Mouse (Mus musculus) bone marrow macrophage, adult 2 months (primary cell): ENCODE data around the gene Txn2. TPM values are rescaled to one million over a fixed set of nuclear protein-coding genes. Genes with fewer than 3 reads are reported as not detected.
A peak's percentile ranks its signal among the peaks of the same experiment; 100 is the strongest.

Source experiments
- H3K27ac ChIP-seq: 2 replicates; pipeline ENCODE4 v1.5.1; 2012; ENCODE audit warnings: low read depth, low read length; ENCODE audit not compliant: insufficient read depth
- H3K4me1 ChIP-seq: 2 replicates; pipeline ENCODE4 v1.6.1; 2012; ENCODE audit warnings: low read length; ENCODE audit not compliant: control insufficient read depth, insufficient read depth
- H3K4me3 ChIP-seq: 2 replicates; pipeline ENCODE4 v1.5.1; 2012; ENCODE audit warnings: mild to moderate bottlenecking, low read length, moderate library complexity; ENCODE audit not compliant: insufficient read depth
- CTCF ChIP-seq: IDR thresholded peaks from 2 replicates; pipeline ENCODE4 v1.5.1; 2012; ENCODE audit warnings: low read depth, mild to moderate bottlenecking, low read length, moderate library complexity
- POLR2A ChIP-seq: IDR thresholded peaks from 2 replicates; pipeline ENCODE4 v1.6.1; 2012; ENCODE audit warnings: mild to moderate bottlenecking, low read depth, low read length, borderline replicate concordance
- polyA plus RNA-seq: library from polyadenylated mRNA; stranded (reverse); fragments of >200 nt; gene quantifications from 2 replicates; pipeline ENCODE4 v1.2.4, GENCODE M21; 2012; ENCODE audit not compliant: missing spikeins, insufficient read depth, insufficient read length

Gene Txn2
- polyA plus RNA-seq, 1 experiment: 141 TPM

DNA sequence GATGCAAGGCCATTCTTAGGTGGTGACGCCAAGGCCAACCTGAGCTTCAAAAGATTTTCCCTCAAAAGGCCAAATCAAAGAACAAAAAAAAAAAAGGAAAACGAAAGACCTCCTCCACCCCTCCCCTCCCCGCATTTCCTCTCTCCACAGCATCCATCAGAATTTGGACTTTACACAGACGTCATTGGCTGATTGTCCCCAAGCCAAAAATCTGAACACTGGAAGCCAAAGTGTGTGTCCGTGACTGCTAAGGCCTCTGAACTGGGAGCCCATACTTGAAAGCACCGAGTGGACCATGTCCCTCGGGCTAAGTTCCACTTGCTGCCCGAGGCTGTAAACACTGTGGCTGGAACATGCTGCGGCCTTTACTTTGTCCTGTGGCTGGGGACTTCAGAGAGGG lies 6.1 kb downstream of the Txn2 start:
- no peak overlapping the region for H3K4me3 ChIP-seq
- peaks cover 24% of the 10 kb centered on the region for H3K4me1 ChIP-seq
- H3K27ac ChIP-seq: no peak overlapping the region
- TF ChIP-seq CTCF (no peak), POLR2A (no peak)

DNA sequence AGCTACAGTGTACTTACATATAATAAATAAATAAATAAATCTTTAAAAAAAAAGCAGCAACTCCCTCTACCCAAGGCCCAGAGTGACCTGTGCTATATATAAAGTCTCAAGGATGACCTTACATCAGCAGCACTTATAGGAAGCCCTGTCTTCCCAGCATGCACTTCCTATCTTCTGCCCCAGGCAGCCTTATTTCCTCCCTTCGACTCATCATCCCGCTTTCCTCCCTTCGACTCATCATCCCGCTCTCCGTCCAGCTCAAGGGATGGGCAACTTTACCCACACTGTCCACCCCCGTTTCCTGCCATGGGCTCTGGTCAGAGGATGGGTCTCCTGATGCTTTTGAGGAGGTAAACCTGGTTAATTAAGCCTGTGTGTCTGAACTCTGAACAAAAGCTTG lies 7.2 kb downstream of the Txn2 start:
- no peak overlapping the region for H3K4me3 ChIP-seq
- H3K4me1 ChIP-seq: peaks cover 21% of the 10 kb centered on the region
- TF ChIP-seq CTCF: no peak
- TF ChIP-seq POLR2A: no peak
- H3K27ac ChIP-seq: no peak overlapping the region

DNA sequence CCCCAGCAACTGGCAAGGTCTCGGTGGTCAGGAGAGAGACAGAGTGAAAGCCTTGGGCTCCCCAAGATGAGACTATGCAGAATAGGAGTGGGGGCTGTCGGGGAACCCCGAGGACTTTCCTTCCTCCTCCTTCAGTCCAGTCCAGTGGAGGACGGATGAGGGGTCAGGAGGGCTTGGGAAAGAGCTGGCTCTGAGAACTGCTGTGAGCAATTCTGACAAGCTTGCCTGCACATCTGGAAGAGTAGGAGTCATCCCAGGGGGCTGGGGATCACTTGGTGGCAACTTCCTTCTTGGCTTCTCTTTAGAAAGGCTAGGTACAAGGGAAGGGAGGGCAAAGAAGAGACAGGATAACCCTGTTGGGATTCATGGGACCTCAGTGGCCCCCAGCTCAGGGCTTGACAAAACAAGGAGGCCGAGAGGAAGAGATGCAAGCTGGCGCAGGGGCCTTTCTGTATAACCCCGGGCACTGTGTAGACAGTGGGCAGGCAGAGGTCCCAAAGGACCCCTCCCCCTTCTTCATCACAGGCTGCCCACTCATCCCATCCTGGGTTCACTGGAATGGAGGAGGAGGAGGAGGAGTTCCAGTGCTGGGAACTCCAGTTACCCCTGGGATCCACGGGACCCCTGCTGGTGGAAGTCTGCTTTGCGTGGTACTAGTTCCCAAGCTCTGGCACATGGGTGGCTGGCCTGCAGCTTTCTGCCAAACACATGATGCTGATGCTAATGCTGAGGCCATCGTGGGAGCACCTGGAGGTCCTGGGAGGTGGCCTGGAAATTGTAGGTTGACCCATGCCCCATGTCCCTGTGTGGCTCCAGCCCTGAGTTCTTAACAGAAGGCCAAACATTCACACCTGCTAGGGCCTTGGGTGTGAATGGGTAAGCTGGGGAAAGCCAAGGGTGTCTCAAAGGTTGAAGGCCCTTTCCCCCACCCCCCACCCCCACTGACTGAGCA lies 8.0 kb downstream of the Txn2 start:
- TF ChIP-seq POLR2A (no peak), CTCF (no peak; the same call in 1 of the 2 replicates)
- no peak overlapping the region for H3K4me3 ChIP-seq
- H3K27ac ChIP-seq: no peak overlapping the region
- H3K4me1 ChIP-seq: peaks cover 21% of the 10 kb centered on the region

DNA sequence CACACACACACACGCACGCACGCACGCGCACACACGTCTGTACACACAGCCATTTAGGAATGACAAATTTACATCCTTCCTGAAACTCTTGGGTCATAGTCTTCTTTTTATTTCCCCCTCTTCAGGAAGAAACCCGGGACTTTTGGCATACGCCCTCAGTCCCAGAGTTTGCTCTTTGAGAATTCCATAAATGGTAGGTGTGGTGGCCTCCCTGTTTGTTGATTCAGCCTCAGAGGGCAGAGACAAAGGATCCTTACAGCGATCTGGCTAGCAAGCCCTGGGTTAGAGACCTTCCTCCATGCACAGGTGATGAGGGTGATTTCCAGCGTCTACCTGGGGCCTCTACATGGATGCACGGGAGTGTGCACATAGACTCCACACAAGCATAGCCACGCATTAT lies 9.4 kb downstream of the Txn2 start:
- no peak overlapping the region for H3K27ac ChIP-seq
- H3K4me3 ChIP-seq: no peak overlapping the region
- peaks cover 21% of the 10 kb centered on the region for H3K4me1 ChIP-seq
- TF ChIP-seq CTCF (no peak), POLR2A (no peak)

DNA sequence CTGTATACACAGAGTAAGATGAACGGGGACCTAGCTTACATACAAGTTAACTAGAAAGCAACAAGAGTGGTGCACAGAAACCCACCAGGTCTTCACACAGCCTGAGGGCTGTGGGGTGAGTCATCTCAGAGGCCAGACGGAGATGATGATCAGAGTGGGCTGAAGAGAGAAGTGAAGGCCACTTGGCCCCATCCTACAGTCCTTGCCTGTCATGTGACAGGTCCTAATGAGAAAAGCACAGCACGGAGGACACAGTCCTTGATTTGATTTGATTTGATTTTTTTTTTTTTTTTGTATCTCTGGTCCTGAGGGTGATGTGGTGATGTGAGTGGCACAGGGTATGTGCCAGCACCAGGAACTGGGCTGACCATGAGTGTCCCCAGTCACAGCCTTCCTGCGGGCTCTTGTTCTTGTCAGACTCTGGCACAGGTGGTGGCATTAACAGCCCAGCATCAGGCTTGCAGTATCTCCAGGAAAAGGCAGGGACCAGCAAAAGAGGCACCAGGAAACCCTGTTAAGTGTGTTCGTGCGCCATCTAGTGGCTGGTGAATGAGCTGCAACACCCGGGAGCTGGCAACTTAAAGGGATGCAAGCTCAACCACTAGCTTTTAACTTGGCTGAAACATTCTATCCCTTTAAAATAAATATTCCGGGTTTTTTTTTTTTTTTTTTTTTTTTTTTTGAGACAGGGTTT lies 11.8 kb downstream of the Txn2 start:
- Histone ChIP-seq H3K4me3 (no peak overlapping the region), H3K4me1 (peaks cover 18% of the 10 kb centered on the region), H3K27ac (no peak overlapping the region)
- TF ChIP-seq CTCF (peak; percentile 92), POLR2A (no peak)

DNA sequence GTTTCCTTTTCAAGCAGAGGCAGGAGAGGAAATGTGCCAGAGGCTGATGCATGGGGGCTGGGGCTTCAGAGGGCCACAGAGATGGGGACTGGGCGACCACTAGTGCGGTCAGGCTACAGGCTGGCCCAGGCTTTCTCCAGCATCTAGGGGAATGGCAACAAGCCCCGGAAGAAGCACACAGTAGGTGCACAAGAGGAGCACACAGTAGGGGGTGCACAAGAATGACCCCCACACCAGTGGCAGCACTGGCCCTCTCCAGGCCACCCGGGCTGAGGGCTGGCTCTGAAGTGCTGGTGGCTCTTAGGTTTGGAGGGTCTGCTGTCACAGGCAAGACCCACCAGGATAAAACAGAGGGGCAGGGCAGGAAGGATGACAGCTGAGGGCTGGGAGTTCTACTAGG lies 13.5 kb downstream of the Txn2 start:
- H3K27ac ChIP-seq: no peak overlapping the region
- H3K4me3 ChIP-seq: no peak overlapping the region
- H3K4me1 ChIP-seq: peaks cover 10% of the 10 kb centered on the region
- TF ChIP-seq POLR2A (no peak), CTCF (no peak)

DNA sequence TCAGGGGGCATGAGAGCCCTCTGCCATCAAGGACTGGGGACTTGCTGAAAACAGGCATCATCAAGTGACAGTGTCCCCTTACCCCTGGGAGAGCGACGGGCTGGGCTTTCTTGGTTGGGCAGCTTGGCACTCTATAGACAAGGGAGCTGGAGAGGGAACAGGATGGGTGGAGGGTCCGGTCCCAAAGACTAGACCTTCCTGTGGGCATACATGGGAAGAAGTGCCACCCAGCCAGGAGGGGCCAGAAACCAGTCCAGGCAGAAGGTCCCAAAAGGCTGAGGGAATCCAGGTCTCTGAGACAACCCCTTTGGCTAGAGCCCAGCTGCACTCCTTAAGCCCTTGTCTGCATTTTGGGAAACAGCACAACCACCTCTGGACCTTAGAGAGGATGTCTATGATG lies 14.3 kb downstream of the Txn2 start:
- Histone ChIP-seq H3K27ac (no peak overlapping the region), H3K4me1 (0 out of 2 replicates have a peak, but pooled peaks cover 4% of the 10 kb centered on the region), H3K4me3 (no peak overlapping the region)
- TF ChIP-seq POLR2A (no peak), CTCF (no peak)

DNA sequence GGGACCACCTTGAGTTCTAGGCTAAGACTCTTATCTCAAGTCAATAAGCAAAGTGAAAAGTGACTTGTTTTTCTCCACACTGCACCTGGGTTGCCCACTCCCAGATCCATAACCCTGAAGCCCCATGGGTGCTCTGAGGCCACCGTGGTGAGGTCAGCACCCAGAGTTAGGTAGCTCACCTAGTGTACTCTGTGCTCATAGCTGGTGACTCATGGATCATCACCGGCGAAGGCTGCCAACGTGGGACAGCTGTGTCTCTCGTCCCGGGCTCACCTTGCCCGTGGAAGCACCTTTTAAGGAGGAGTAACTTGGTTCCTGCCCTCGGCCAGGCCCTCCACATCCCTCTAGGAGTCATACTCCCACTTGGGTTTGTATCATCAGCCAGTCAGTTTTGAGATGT lies 15.8 kb downstream of the Txn2 start:
- Histone ChIP-seq H3K27ac (no peak overlapping the region), H3K4me1 (0 out of 2 replicates have a peak, but pooled peaks cover 3% of the 10 kb centered on the region), H3K4me3 (no peak overlapping the region)
- TF ChIP-seq POLR2A (no peak), CTCF (no peak)

DNA sequence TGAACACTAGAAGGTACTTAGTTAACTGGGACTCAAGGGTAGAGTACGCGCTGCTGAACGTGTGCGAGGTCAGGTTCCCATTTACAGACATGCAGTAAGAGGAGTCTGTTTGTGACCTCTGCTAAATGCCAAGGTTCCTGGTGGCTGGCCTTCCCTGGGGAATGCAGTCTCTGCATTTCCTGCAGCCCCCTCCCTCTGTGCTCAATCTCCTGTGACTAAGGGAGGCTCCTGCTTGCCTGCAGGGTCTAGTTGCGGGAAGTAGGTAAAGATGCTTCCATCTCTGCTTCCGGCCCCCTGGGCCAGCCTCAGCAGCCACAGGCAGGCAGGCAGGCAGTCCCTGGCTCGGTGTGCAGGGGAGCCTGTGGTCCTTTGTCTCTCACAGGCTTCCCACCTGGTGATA lies 16.2 kb downstream of the Txn2 start:
- no peak overlapping the region for H3K27ac ChIP-seq

DNA sequence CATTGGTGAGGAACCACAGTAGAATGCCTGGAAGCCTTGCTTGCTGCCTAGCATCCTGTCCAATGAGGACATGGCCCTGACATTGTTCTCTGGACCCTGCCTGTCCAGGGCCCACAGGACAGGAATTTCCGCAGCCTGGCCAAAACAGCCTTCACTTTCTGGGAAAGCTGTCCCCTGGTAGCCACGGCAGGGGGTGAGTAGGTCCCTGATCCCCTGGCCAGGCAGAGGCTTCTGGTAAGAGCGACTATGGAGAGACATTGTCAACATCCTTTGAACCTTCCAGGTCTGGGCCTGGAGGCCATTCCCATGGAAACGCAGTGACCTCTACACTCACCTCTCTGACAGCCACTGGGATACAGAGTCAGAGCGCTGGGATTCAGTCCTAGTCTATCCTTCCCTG lies 16.8 kb downstream of the Txn2 start:
- H3K4me3 ChIP-seq: no peak overlapping the region
- TF ChIP-seq POLR2A (no peak), CTCF (no peak)
- H3K27ac ChIP-seq: no peak overlapping the region
- 0 out of 2 replicates have a peak, but pooled peaks cover 3% of the 10 kb centered on the region for H3K4me1 ChIP-seq

More for the DNA sequence above, 16.2 kb downstream of the Txn2 start:
- TF ChIP-seq POLR2A (no peak), CTCF (no peak)
- Histone ChIP-seq H3K4me3 (no peak overlapping the region), H3K4me1 (0 out of 2 replicates have a peak, but pooled peaks cover 3% of the 10 kb centered on the region)
